Comparison of ENCODE assay signal across 24 mouse cellular contexts in genomic region chr5:124962761-124963160, GRCm38 (mm10). TPM values are rescaled to one million over a fixed set of nuclear protein-coding genes. Genes with fewer than 3 reads are reported as not detected.
A peak's percentile ranks its signal among the peaks of the same experiment; 100 is the strongest.
DNase-seq lines count a peak whose midpoint lies in the region; ATAC-seq and TF ChIP-seq lines count a peak whose summit lies in the region.
"Had no signal": no experiment of that assay in that cellular context is flagged by ENCODE, and none has a peak within 500 bp of the region (broad histone marks: within the 10 kb centered on the region; RNA-seq: fewer than 3 reads in every experiment).

No protein-coding gene starts in this region.

- no peaks in the 10 kb centered on the region for H3K27me3 ChIP-seq in hindbrain, embryonic 10.5 days (ENCODE audit: insufficient read depth, poor library complexity, severe bottlenecking)
- no peaks in the 10 kb centered on the region for H3K27me3 ChIP-seq in hindbrain, embryonic 16.5 days (replicated peaks; ENCODE audit: control insufficient read depth, insufficient read depth, low read length)
- H3K27me3 ChIP-seq in lung, embryonic 16.5 days (ENCODE audit: control insufficient read depth, insufficient read depth, low read depth, low read length) = no peaks in the 10 kb centered on the region
- H3K27me3 ChIP-seq in embryonic facial prominence, embryonic 12.5 days = no peaks in the 10 kb centered on the region
- H3K27me3 ChIP-seq in limb, embryonic 14.5 days (ENCODE audit: control insufficient read depth, insufficient read depth, low read length) = no peaks in the 10 kb centered on the region
- H3K27me3 ChIP-seq: forebrain, embryonic 12.5 days; intestine, embryonic 15.5 days; liver, embryonic 15.5 days had no signal

- H3K9me3 ChIP-seq in hindbrain, embryonic 10.5 days = 0 out of 2 replicates have a peak, but pooled peaks cover 4% of the 10 kb centered on the region
- no peaks in the 10 kb centered on the region for H3K9me3 ChIP-seq in hindbrain, embryonic 16.5 days (ENCODE audit: control insufficient read depth, low read length)
- peaks cover 6% of the 10 kb centered on the region for H3K9me3 ChIP-seq in lung, embryonic 16.5 days (ENCODE audit: control insufficient read depth, low read length)
- peaks cover 4% of the 10 kb centered on the region; the same call in 1 of the 2 replicates for H3K9me3 ChIP-seq in embryonic facial prominence, embryonic 12.5 days
- H3K9me3 ChIP-seq in limb, embryonic 14.5 days (ENCODE audit: control insufficient read depth, low read length) = peaks cover 7% of the 10 kb centered on the region; the same call in 1 of the 2 replicates
- H3K9me3 ChIP-seq: intestine, embryonic 15.5 days had no signal

- no peak for ATAC-seq in hindbrain, embryonic 16.5 days
- 0 out of 2 replicates have a peak, but pooled peaks have one; percentile 13 for ATAC-seq in lung, embryonic 16.5 days (ENCODE audit: low read depth)
- ATAC-seq in embryonic facial prominence, embryonic 12.5 days (ENCODE audit: insufficient number of reproducible peaks, insufficient read depth, low FRiP score, low TSS enrichment) = no peak
- no peak for ATAC-seq in limb, embryonic 14.5 days (ENCODE audit: low FRiP score, low read depth)
- ATAC-seq: CD4-positive, CD25-positive, alpha-beta regulatory T cell, adult 4 months; intestine, embryonic 15.5 days had no signal

- H3K4me3 ChIP-seq in hindbrain, embryonic 10.5 days = no peak overlapping the region
- no peak overlapping the region for H3K4me3 ChIP-seq in hindbrain, embryonic 16.5 days (ENCODE audit: low read length)
- no peak overlapping the region for H3K4me3 ChIP-seq in lung, embryonic 16.5 days (ENCODE audit: low read length)
- H3K4me3 ChIP-seq in embryonic facial prominence, embryonic 12.5 days = no peak overlapping the region
- H3K4me3 ChIP-seq in limb, embryonic 14.5 days (replicated peaks; ENCODE audit: low read length) = no peak overlapping the region
- H3K4me3 ChIP-seq: forebrain, embryonic 12.5 days; intestine, embryonic 15.5 days; layer of hippocampus, adult 2 months; liver, embryonic 15.5 days had no signal

- WGBS in hindbrain, embryonic 10.5 days = 53% methylated on average over 7 of the region's 7 CpGs
- 44% methylated on average over 7 of the region's 7 CpGs for WGBS in hindbrain, embryonic 16.5 days
- 29% methylated on average over 7 of the region's 7 CpGs for WGBS in lung, embryonic 16.5 days
- 51% methylated on average over 7 of the region's 7 CpGs for WGBS in embryonic facial prominence, embryonic 12.5 days
- WGBS in limb, embryonic 14.5 days = 61% methylated on average over 7 of the region's 7 CpGs

- H3K36me3 ChIP-seq in hindbrain, embryonic 10.5 days = no peaks in the 10 kb centered on the region
- H3K36me3 ChIP-seq in hindbrain, embryonic 16.5 days (ENCODE audit: control insufficient read depth, insufficient read depth, low read length) = no peaks in the 10 kb centered on the region
- no peaks in the 10 kb centered on the region; the same call in 1 of the 2 replicates for H3K36me3 ChIP-seq in lung, embryonic 16.5 days (ENCODE audit: control insufficient read depth, insufficient read depth, low read length)
- H3K36me3 ChIP-seq in embryonic facial prominence, embryonic 12.5 days = no peaks in the 10 kb centered on the region
- no peaks in the 10 kb centered on the region for H3K36me3 ChIP-seq in limb, embryonic 14.5 days (ENCODE audit: control insufficient read depth, insufficient read depth, low read length)
- H3K36me3 ChIP-seq: forebrain, embryonic 12.5 days; intestine, embryonic 15.5 days; liver, embryonic 15.5 days had no signal

- DNase-seq in hindbrain, embryonic 10.5 days (ENCODE audit: low spot score) = no peak
- DNase-seq in lung, postnatal 14 days = no peak
- DNase-seq in limb, embryonic 14.5 days (ENCODE audit: low spot score) = no peak
- no peak for DNase-seq in kidney, postnatal 4 days
- DNase-seq: adrenal gland, postnatal 14 days; cerebellum, adult 2 months; cerebellum, postnatal 25 days; kidney, adult 8-10 months; kidney, postnatal 10 days; layer of hippocampus, postnatal 36 days; liver; right cerebral cortex, postnatal 25 days; spleen, adult 18-20 months had no signal

- TF ChIP-seq POLR2A in limb, embryonic 14.5 days (IDR thresholded peaks at IDR 0.05; ENCODE audit: borderline replicate concordance, extremely low read depth, insufficient read depth, insufficient read length) = no peak

- H3K4me2 ChIP-seq in hindbrain, embryonic 16.5 days (ENCODE audit: low read length) = no peak overlapping the region
- no peak overlapping the region for H3K4me2 ChIP-seq in lung, embryonic 16.5 days (ENCODE audit: low read depth, low read length)
- H3K4me2 ChIP-seq in embryonic facial prominence, embryonic 12.5 days (replicated peaks) = no peak overlapping the region
- no peak overlapping the region for H3K4me2 ChIP-seq in limb, embryonic 14.5 days (replicated peaks; ENCODE audit: low read depth, low read length, severe bottlenecking)
- H3K4me2 ChIP-seq: forebrain, embryonic 12.5 days; heart, embryonic 11.5 days; hindbrain, embryonic 14.5 days; liver, embryonic 15.5 days; midbrain, embryonic 11.5 days had no signal

- H3K9ac ChIP-seq in hindbrain, embryonic 16.5 days (ENCODE audit: low read depth, low read length) = no peak overlapping the region
- H3K9ac ChIP-seq in lung, embryonic 16.5 days (ENCODE audit: low read length) = 0 out of 2 replicates have a peak overlapping the region, but pooled peaks have one; percentile 12
- H3K9ac ChIP-seq in embryonic facial prominence, embryonic 12.5 days = no peak overlapping the region
- H3K9ac ChIP-seq in limb, embryonic 14.5 days (ENCODE audit: low read depth, low read length, severe bottlenecking) = no peak overlapping the region
- H3K9ac ChIP-seq: forebrain, embryonic 12.5 days; hindbrain, embryonic 14.5 days; intestine, embryonic 15.5 days; liver, embryonic 15.5 days had no signal

- H3K27ac ChIP-seq in hindbrain, embryonic 10.5 days = peak overlapping the region; percentile 67
- H3K27ac ChIP-seq in hindbrain, embryonic 16.5 days (ENCODE audit: low read depth, low read length) = no peak overlapping the region
- H3K27ac ChIP-seq in lung, embryonic 16.5 days (ENCODE audit: low read length) = peak overlapping the region; percentile 87; the same call in 1 of the 2 replicates
- H3K27ac ChIP-seq in embryonic facial prominence, embryonic 12.5 days = peak overlapping the region; percentile 89
- H3K27ac ChIP-seq in limb, embryonic 14.5 days (replicated peaks; ENCODE audit: low read depth, low read length) = 0 out of 2 replicates have a peak overlapping the region, but pooled peaks have one; percentile 78
- H3K27ac ChIP-seq: intestine, embryonic 15.5 days; liver, embryonic 15.5 days had no signal

- H3K4me1 ChIP-seq in hindbrain, embryonic 10.5 days (replicated peaks) = peaks cover 51% of the 10 kb centered on the region
- peaks cover 23% of the 10 kb centered on the region for H3K4me1 ChIP-seq in hindbrain, embryonic 16.5 days (ENCODE audit: control insufficient read depth, insufficient read depth, low read depth, low read length)
- peaks cover 42% of the 10 kb centered on the region for H3K4me1 ChIP-seq in lung, embryonic 16.5 days (replicated peaks; ENCODE audit: control insufficient read depth, insufficient read depth, low read length)
- peaks cover 44% of the 10 kb centered on the region for H3K4me1 ChIP-seq in embryonic facial prominence, embryonic 12.5 days
- peaks cover 44% of the 10 kb centered on the region for H3K4me1 ChIP-seq in limb, embryonic 14.5 days (ENCODE audit: control insufficient read depth, insufficient read depth, low read length)
- H3K4me1 ChIP-seq: liver, embryonic 15.5 days had no signal

RNA-seq across cellular contexts. Expression of gene Rflna, which starts 40.3 kb away (rescaled TPM):
- 4.3 and 7.7 TPM in 2 replicates for polyA plus RNA-seq in hindbrain, embryonic 10.5 days (2016; fragmentation: Nextera tagmentation; extraction: Ambion mirVana)
- polyA plus RNA-seq in hindbrain, embryonic 16.5 days (2015; fragmentation: Nextera tagmentation; extraction: Ambion mirVana) = 6.8 and 6.9 TPM in 2 replicates
- polyA plus RNA-seq in lung, embryonic 16.5 days (2015; fragmentation: Nextera tagmentation; extraction: Ambion mirVana) = 6.7 and 6.8 TPM in 2 replicates
- polyA plus RNA-seq in embryonic facial prominence, embryonic 12.5 days (2016; fragmentation: Nextera tagmentation; extraction: Ambion mirVana) = 27.7 and 28.6 TPM in 2 replicates
- polyA plus RNA-seq in limb, embryonic 14.5 days (2012; rRNA removed) = 107 and 154 TPM in 2 replicates
- 47.4 and 55.8 TPM in 2 replicates for polyA plus RNA-seq in limb, embryonic 14.5 days (2014; fragmentation: Nextera tagmentation; extraction: Ambion mirVana)
- polyA plus RNA-seq: CD4-positive, CD25-positive, alpha-beta regulatory T cell, adult 4 months had no signal
